Mouse (Mus musculus) ES-Bruce4 (cell line): ENCODE measurements at regions not wholly inside any gene's neighbourhood (a gene's known extent, or its start where the extent isn't known, plus 50 kb on each side); places are given as distances from the start of the nearest gene placed in this dataset.

Source experiments
- CTCF ChIP-seq: IDR thresholded peaks from one replicate; pipeline ENCODE4 v1.8.1; 2011; ENCODE audit warnings: low read depth, low read length
- EP300 ChIP-seq: IDR thresholded peaks from 2 replicates; pipeline ENCODE4 v1.6.1; 2011; ENCODE audit warnings: low read depth, low read length; ENCODE audit not compliant: insufficient read depth
- POLR2A ChIP-seq: IDR thresholded peaks from one replicate; pipeline ENCODE4 v1.8.1; 2011; ENCODE audit warnings: low read length; ENCODE audit not compliant: insufficient read depth

DNA sequence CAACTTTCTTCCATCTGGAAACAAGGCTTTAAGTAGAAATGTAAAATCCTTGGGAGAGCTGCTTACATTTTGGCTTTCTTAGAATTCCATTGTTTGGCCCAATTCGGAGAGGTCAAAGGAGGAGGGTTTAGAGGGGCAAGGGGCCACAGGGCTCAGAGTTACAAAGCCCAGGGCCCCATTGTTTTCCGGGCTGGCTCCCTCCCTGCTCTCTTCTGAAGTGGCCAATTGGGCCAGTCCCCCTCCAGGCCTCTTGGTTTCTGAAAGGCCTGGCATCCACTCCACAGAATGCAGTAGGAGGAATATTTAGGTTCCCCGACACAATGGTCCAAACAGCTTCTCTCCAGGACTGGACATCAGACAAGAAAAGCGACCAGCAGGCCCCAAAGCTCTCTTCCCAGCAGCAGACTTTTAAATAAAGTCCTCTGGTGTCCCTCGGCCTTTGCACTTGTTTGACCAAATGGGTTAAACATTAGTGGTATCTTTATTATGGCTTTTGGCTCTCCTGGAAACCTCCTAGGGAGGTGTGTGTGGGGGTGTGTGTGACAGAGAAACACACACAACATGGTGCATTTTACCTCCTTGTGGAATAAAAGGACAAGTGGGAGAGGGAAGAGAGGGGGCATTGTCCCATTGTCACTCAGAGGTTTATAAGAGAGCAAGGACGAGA lies 456.6 kb downstream of the Wdr11 start:
- TF ChIP-seq POLR2A (no peak), CTCF (no peak), EP300 (no peak)
